Mouse (Mus musculus) C2C12 (cell line): ENCODE results near the gene Ctnnd2. TPM values are rescaled to one million over a fixed set of nuclear protein-coding genes. Genes with fewer than 3 reads are reported as not detected.

Experiments used
- H3K27me3 ChIP-seq: one replicate; pipeline ENCODE4 v1.6.1; 2011; ENCODE audit not compliant: control insufficient read depth, insufficient read depth, insufficient read length
- H3K36me3 ChIP-seq: one replicate; pipeline ENCODE4 v1.6.1; 2011; ENCODE audit not compliant: control insufficient read depth, insufficient read depth
- H3K4me3 ChIP-seq: one replicate; pipeline ENCODE4 v1.5.1; 2011; ENCODE audit warnings: mild to moderate bottlenecking, control low read depth; ENCODE audit not compliant: poor library complexity, insufficient read depth, severe bottlenecking
- H3K79me2 ChIP-seq: one replicate; pipeline ENCODE4 v1.6.1; 2011; ENCODE audit not compliant: control insufficient read depth, insufficient read depth
- H3K79me3 ChIP-seq: one replicate; pipeline ENCODE4 v1.6.1; 2011; ENCODE audit warnings: low read depth, control low read depth
- H3ac ChIP-seq: one replicate; pipeline ENCODE3; 2011; ENCODE audit warnings: low read depth; ENCODE audit not compliant: control insufficient read depth, insufficient read length
- CEBPB ChIP-seq: IDR thresholded peaks from one replicate; pipeline ENCODE4 v1.6.1; 2011; ENCODE audit warnings: low read depth, mild to moderate bottlenecking, control low read depth, moderate library complexity
- CTCF ChIP-seq: IDR thresholded peaks from one replicate; pipeline ENCODE4 v1.5.1; 2011; ENCODE audit not compliant: control insufficient read depth, insufficient read depth, insufficient read length
- FOSL1 ChIP-seq: IDR thresholded peaks from one replicate; pipeline ENCODE4 v1.8.0; 2011; ENCODE audit warnings: mild to moderate bottlenecking, low read length; ENCODE audit not compliant: poor library complexity, insufficient read depth, severe bottlenecking
- MAX ChIP-seq: IDR thresholded peaks from one replicate; pipeline ENCODE4 v1.6.1; 2011; ENCODE audit warnings: mild to moderate bottlenecking, control low read depth
- MYOD1 ChIP-seq: IDR thresholded peaks from one replicate; pipeline ENCODE4 v1.6.1; 2011; ENCODE audit warnings: low read depth; ENCODE audit not compliant: control insufficient read depth, insufficient read length
- MYOG ChIP-seq: IDR thresholded peaks from one replicate; pipeline ENCODE4 v1.6.1; 2011; ENCODE audit not compliant: control insufficient read depth, insufficient read length; ENCODE audit errors: extremely low read depth
- USF1 ChIP-seq: IDR thresholded peaks from one replicate; pipeline ENCODE4 v1.6.1; 2011; ENCODE audit warnings: low read depth, mild to moderate bottlenecking, control low read depth, moderate library complexity
- polyA plus RNA-seq: library from polyadenylated mRNA; unstranded; fragments of >200 nt; fragmentation: generic; extraction: Trizol; gene quantifications from one replicate; pipeline ENCODE4 v1.2.1, GENCODE M21; 2012; ENCODE audit warnings: missing spikeins

The Ctnnd2 gene
- polyA plus RNA-seq, 1 experiment: 0.07 TPM

GRCm38 (mm10) chr15:30634522-30634921 lies 462.1 kb downstream of the Ctnnd2 start:
- Histone ChIP-seq H3K36me3 (no peaks in the 10 kb centered on the region), H3K79me2 (no peaks in the 10 kb centered on the region), H3K79me3 (no peaks in the 10 kb centered on the region), H3K4me3 (no peak overlapping the region), H3K27me3 (no peaks in the 10 kb centered on the region), H3ac (no peak overlapping the region)
- no peak for TF ChIP-seq MAX

GRCm38 (mm10) chr15:30640651-30641050 lies 468.3 kb downstream of the Ctnnd2 start:
- no peak overlapping the region for H3K4me3 ChIP-seq
- no peaks in the 10 kb centered on the region for H3K27me3 ChIP-seq
- no peak overlapping the region for H3ac ChIP-seq
- no peaks in the 10 kb centered on the region for H3K36me3 ChIP-seq
- TF ChIP-seq MAX: no peak
- no peaks in the 10 kb centered on the region for H3K79me2 ChIP-seq
- no peaks in the 10 kb centered on the region for H3K79me3 ChIP-seq

GRCm38 (mm10) chr15:30645688-30646087 lies 473.3 kb downstream of the Ctnnd2 start:
- TF ChIP-seq FOSL1 (no peak), MAX (no peak), USF1 (no peak), CTCF (no peak), MYOD1 (no peak), CEBPB (no peak), MYOG (no peak)
- Histone ChIP-seq H3ac (no peak overlapping the region), H3K4me3 (no peak overlapping the region), H3K27me3 (peaks cover 10% of the 10 kb centered on the region), H3K79me2 (no peaks in the 10 kb centered on the region), H3K79me3 (no peaks in the 10 kb centered on the region), H3K36me3 (no peaks in the 10 kb centered on the region)

DNA sequence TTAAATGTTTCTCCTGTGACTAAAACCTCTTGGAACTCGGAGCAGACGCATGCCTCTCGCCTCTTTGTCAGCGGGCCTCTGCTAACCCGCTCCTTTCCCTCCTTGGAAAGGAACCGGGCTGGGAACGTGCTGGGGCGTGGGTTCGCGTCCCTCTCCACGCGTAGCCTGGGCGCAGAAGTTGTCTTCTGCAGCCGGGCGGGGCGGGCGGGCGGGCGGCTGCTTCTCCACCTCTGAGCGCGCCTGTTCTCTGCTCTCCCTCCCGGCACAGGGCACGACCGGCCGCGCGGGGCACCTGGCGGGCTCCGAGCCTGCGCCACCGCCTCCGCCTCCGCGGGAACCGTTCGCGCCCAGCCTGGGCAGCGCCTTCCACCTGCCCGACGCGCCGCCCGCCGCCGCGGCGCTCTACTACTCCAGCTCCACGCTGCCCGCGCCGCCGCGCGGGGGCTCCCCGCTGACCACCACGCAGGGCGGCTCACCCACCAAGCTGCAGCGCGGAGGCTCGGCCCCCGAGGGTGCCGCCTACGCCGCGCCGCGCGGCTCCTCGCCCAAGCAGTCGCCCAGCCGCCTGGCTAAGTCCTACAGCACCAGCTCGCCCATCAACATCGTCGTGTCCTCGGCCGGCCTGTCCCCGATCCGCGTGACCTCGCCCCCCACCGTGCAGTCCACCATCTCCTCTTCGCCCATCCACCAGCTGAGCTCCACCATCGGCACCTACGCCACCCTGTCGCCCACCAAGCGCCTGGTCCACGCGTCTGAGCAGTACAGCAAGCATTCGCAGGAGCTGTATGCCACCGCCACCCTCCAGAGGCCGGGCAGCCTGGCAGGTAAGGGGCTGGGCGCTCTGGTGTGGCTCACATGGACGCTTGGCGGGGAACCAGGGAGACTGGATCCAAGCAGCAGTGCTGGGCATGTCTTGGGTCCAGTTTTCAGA lies 474.4 kb downstream of the Ctnnd2 start:
- H3K79me3 ChIP-seq: no peaks in the 10 kb centered on the region
- H3K27me3 ChIP-seq: peaks cover 10% of the 10 kb centered on the region
- no peak overlapping the region for H3K4me3 ChIP-seq
- TF ChIP-seq CEBPB: no peak
- TF ChIP-seq FOSL1: no peak
- TF ChIP-seq USF1: no peak
- TF ChIP-seq MYOD1: no peak
- no peak for TF ChIP-seq MYOG
- no peak for TF ChIP-seq MAX
- TF ChIP-seq CTCF: no peak
- H3K36me3 ChIP-seq: no peaks in the 10 kb centered on the region
- no peaks in the 10 kb centered on the region for H3K79me2 ChIP-seq
- no peak overlapping the region for H3ac ChIP-seq

GRCm38 (mm10) chr15:30647679-30648311 lies 475.4 kb downstream of the Ctnnd2 start:
- Histone ChIP-seq H3ac (no peak overlapping the region), H3K36me3 (no peaks in the 10 kb centered on the region), H3K4me3 (no peak overlapping the region), H3K79me2 (no peaks in the 10 kb centered on the region), H3K27me3 (peaks cover 10% of the 10 kb centered on the region), H3K79me3 (no peaks in the 10 kb centered on the region)
- TF ChIP-seq MYOD1: no peak
- TF ChIP-seq CEBPB: no peak
- no peak for TF ChIP-seq MYOG
- no peak for TF ChIP-seq CTCF
- TF ChIP-seq FOSL1: no peak
- TF ChIP-seq MAX: no peak
- no peak for TF ChIP-seq USF1

DNA sequence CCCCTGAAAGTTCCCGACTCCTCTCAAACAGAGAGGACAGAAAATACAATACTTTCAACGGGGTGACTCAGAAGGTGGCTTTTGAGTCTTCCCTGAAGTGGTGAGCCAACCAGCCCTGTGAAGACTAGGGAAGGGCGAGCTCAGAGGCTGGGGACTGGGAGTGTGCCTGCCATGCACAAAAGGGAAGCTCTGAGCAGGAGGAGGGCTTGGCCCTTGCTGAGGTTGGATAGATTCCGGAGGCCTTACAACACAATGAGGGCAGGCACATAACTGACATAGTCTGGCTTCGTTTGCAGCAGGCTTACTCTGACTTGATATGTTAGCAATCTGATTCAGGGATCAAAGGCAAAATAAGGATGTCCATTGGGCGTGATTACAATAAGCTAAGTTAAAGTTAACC lies 477.6 kb downstream of the Ctnnd2 start:
- Histone ChIP-seq H3K36me3 (no peaks in the 10 kb centered on the region), H3K79me3 (no peaks in the 10 kb centered on the region), H3K79me2 (no peaks in the 10 kb centered on the region), H3ac (no peak overlapping the region), H3K4me3 (no peak overlapping the region), H3K27me3 (peaks cover 10% of the 10 kb centered on the region)
- TF ChIP-seq FOSL1 (no peak), USF1 (no peak), MAX (no peak), CTCF (no peak), CEBPB (no peak), MYOG (no peak), MYOD1 (no peak)
